Mouse (Mus musculus) midbrain, embryonic 16.5 days (tissue): ENCODE data around the gene Capn5. TPM values are rescaled to one million over a fixed set of nuclear protein-coding genes. Genes with fewer than 3 reads are reported as not detected.

Experiments
- ATAC-seq: fragments of 200-750 bp; cut with Nextera tagmentation; 2 replicates; pipeline ENCODE4 v1.8.0; 2017; ENCODE audit warnings: moderate TSS enrichment
- H3K27ac ChIP-seq: fragments of 300-500 bp; sonication (generic); 2 replicates; pipeline ENCODE4 v1.5.1; 2014; ENCODE audit warnings: mild to moderate bottlenecking, low read length, mixed read lengths
- H3K27me3 ChIP-seq: fragments of 300-500 bp; sonication (generic); 2 replicates; pipeline ENCODE4 v1.6.1; 2014; ENCODE audit warnings: low read depth, low read length, mixed read lengths; ENCODE audit not compliant: control insufficient read depth, insufficient read depth
- H3K36me3 ChIP-seq: fragments of 300-500 bp; sonication (generic); 2 replicates; pipeline ENCODE4 v1.6.1; 2014; ENCODE audit warnings: mild to moderate bottlenecking, low read length, moderate library complexity, mixed read lengths; ENCODE audit not compliant: control insufficient read depth, insufficient read depth
- H3K4me1 ChIP-seq: fragments of 300-500 bp; sonication (generic); 2 replicates; pipeline ENCODE4 v1.6.1; 2014; ENCODE audit warnings: mild to moderate bottlenecking, low read length, mixed read lengths; ENCODE audit not compliant: control insufficient read depth, insufficient read depth
- H3K4me2 ChIP-seq: fragments of 300-500 bp; sonication (generic); 2 replicates; pipeline ENCODE4 v1.6.1; 2014; ENCODE audit warnings: mild to moderate bottlenecking, low read length, mixed read lengths
- H3K4me3 ChIP-seq: fragments of 300-500 bp; sonication (generic); 2 replicates; pipeline ENCODE4 v1.5.1; 2014; ENCODE audit warnings: low read depth, mild to moderate bottlenecking, low read length, moderate library complexity, mixed read lengths
- H3K9ac ChIP-seq: fragments of 300-500 bp; sonication (generic); 2 replicates; pipeline ENCODE4 v1.6.1; 2014; ENCODE audit warnings: low read depth, low read length, mixed read lengths
- H3K9me3 ChIP-seq: fragments of 300-500 bp; sonication (generic); replicated peaks from 2 replicates; pipeline ENCODE4 v1.6.1; 2014; ENCODE audit warnings: mild to moderate bottlenecking, low read length, mixed read lengths; ENCODE audit not compliant: control insufficient read depth, poor library complexity, severe bottlenecking
- WGBS: fragments of 180-500 bp; shearing (Covaris S2); extraction: QIAGEN DNeasy Blood & Tissue Kit; methylation state at CpG from one replicate; pipeline ENCODE4 v1.1.7; 2014; 5-methylcytosine and 5-hydroxymethylcytosine counted together
- polyA plus RNA-seq: library from polyadenylated mRNA; unstranded; fragments of >200 nt; fragmentation: Nextera tagmentation; extraction: Ambion mirVana; gene quantifications from 2 replicates; pipeline ENCODE4 v1.2.1, GENCODE M21; 2015

Capn5 gene
- polyA plus RNA-seq, 1 experiment from 2014 or later: 23.5 TPM

- Histone ChIP-seq H3K4me2 (peak overlapping the region; percentile 55), H3K9me3 (no peaks in the 10 kb centered on the region), H3K4me3 (peak overlapping the region; percentile 25), H3K36me3 (no peaks in the 10 kb centered on the region), H3K27me3 (no peaks in the 10 kb centered on the region), H3K4me1 (peaks cover 5% of the 10 kb centered on the region; the same call in 1 of the 2 replicates), H3K27ac (peak overlapping the region; percentile 56), H3K9ac (peak overlapping the region; percentile 56)
- ATAC-seq: peak; percentile 71
- 17% methylated on average over 21 of the region's 26 CpGs for WGBS
Observed at GRCm38 (mm10) chr7:98103002-98103941, 74.8 kb downstream of the Capn5 start.

- Histone ChIP-seq H3K4me3 (no peak overlapping the region), H3K9me3 (no peaks in the 10 kb centered on the region), H3K9ac (peak overlapping the region; percentile 56), H3K4me1 (peaks cover 5% of the 10 kb centered on the region; the same call in 1 of the 2 replicates), H3K4me2 (peak overlapping the region; percentile 55), H3K36me3 (peaks cover 3% of the 10 kb centered on the region), H3K27ac (peak overlapping the region; percentile 56; the same call in 1 of the 2 replicates), H3K27me3 (no peaks in the 10 kb centered on the region)
- WGBS: 95% methylated on average over 11 of the region's 11 CpGs
- peak; percentile 37; the same call in 1 of the 2 replicates for ATAC-seq
Observed at GRCm38 (mm10) chr7:98102488-98102887, 75.6 kb downstream of the Capn5 start.

GRCm38 (mm10) chr7:98097557-98097956, 80.5 kb downstream of the Capn5 start:
- Histone ChIP-seq H3K9me3 (no peaks in the 10 kb centered on the region), H3K4me1 (peaks cover 2% of the 10 kb centered on the region; the same call in 1 of the 2 replicates), H3K9ac (no peak overlapping the region), H3K4me3 (no peak overlapping the region), H3K27ac (no peak overlapping the region), H3K36me3 (peaks cover 11% of the 10 kb centered on the region), H3K27me3 (no peaks in the 10 kb centered on the region), H3K4me2 (no peak overlapping the region)
- ATAC-seq: no peak
- 90% methylated on average over 8 of the region's 8 CpGs for WGBS

GRCm38 (mm10) chr7:98095852-98096251, 82.2 kb downstream of the Capn5 start:
- H3K9ac ChIP-seq: no peak overlapping the region
- H3K4me3 ChIP-seq: no peak overlapping the region
- ATAC-seq: no peak
- no peak overlapping the region for H3K4me2 ChIP-seq
- 96% methylated on average over 4 of the region's 4 CpGs for WGBS
- no peak overlapping the region for H3K27ac ChIP-seq
- no peaks in the 10 kb centered on the region for H3K9me3 ChIP-seq
- H3K36me3 ChIP-seq: peaks cover 11% of the 10 kb centered on the region
- H3K4me1 ChIP-seq: no peaks in the 10 kb centered on the region
- H3K27me3 ChIP-seq: no peaks in the 10 kb centered on the region

- Histone ChIP-seq H3K4me3 (no peak overlapping the region), H3K9me3 (no peaks in the 10 kb centered on the region), H3K36me3 (no peaks in the 10 kb centered on the region), H3K4me1 (no peaks in the 10 kb centered on the region), H3K9ac (no peak overlapping the region), H3K27ac (no peak overlapping the region), H3K4me2 (no peak overlapping the region), H3K27me3 (no peaks in the 10 kb centered on the region)
- 40% methylated on average over 2 of the region's 2 CpGs for WGBS
- ATAC-seq: no peak
Observed at GRCm38 (mm10) chr7:98086346-98086745, 91.7 kb downstream of the Capn5 start.

- Histone ChIP-seq H3K9ac (no peak overlapping the region), H3K9me3 (no peaks in the 10 kb centered on the region), H3K36me3 (no peaks in the 10 kb centered on the region), H3K4me2 (no peak overlapping the region), H3K27me3 (no peaks in the 10 kb centered on the region), H3K4me1 (no peaks in the 10 kb centered on the region), H3K4me3 (no peak overlapping the region), H3K27ac (no peak overlapping the region)
- WGBS: 75% methylated on average over 7 of the region's 7 CpGs
- ATAC-seq: no peak
Observed at GRCm38 (mm10) chr7:98085314-98085713, 92.8 kb downstream of the Capn5 start.

- WGBS: 61% methylated on average over 12 of the region's 12 CpGs
- no peaks in the 10 kb centered on the region for H3K9me3 ChIP-seq
- no peak overlapping the region for H3K4me2 ChIP-seq
- no peak overlapping the region for H3K27ac ChIP-seq
- H3K9ac ChIP-seq: no peak overlapping the region
- no peaks in the 10 kb centered on the region for H3K36me3 ChIP-seq
- ATAC-seq: no peak
- no peak overlapping the region for H3K4me3 ChIP-seq
- H3K27me3 ChIP-seq: no peaks in the 10 kb centered on the region
- no peaks in the 10 kb centered on the region for H3K4me1 ChIP-seq
Observed at GRCm38 (mm10) chr7:98084541-98085293, 93.4 kb downstream of the Capn5 start.

- Histone ChIP-seq H3K27ac (no peak overlapping the region), H3K4me2 (no peak overlapping the region), H3K9me3 (no peaks in the 10 kb centered on the region), H3K4me1 (no peaks in the 10 kb centered on the region), H3K36me3 (peaks cover 3% of the 10 kb centered on the region; the same call in 1 of the 2 replicates), H3K27me3 (no peaks in the 10 kb centered on the region), H3K9ac (no peak overlapping the region), H3K4me3 (no peak overlapping the region)
- ATAC-seq: no peak
- WGBS: 7% methylated on average over 5 of the region's 5 CpGs
Observed at GRCm38 (mm10) chr7:98082376-98082775, 95.7 kb downstream of the Capn5 start.

- Histone ChIP-seq H3K9ac (no peak overlapping the region), H3K9me3 (no peaks in the 10 kb centered on the region), H3K27ac (no peak overlapping the region), H3K4me1 (no peaks in the 10 kb centered on the region), H3K27me3 (no peaks in the 10 kb centered on the region), H3K4me2 (no peak overlapping the region), H3K4me3 (no peak overlapping the region), H3K36me3 (peaks cover 13% of the 10 kb centered on the region)
- no peak for ATAC-seq
- 85% methylated on average over 11 of the region's 11 CpGs for WGBS
Observed at GRCm38 (mm10) chr7:98077453-98077852, 100.6 kb downstream of the Capn5 start.
